Mouse (Mus musculus): ENCODE results near the gene Ngdn. TPM values are rescaled to one million over a fixed set of nuclear protein-coding genes. Genes with fewer than 3 reads are reported as not detected.

Ngdn gene
- polyA plus RNA-seq, 1 experiment, result 14.6 TPM

Other genes starting within 250 kb of the Ngdn start
- 41.8 and 54.3 TPM in 2 replicates for gene Slc7a8, start 233.5 kb upstream of the Ngdn start, polyA plus RNA-seq (2012; rRNA removed)
- not detected in 2 replicates for gene Rnf212b, start 201.3 kb upstream of the Ngdn start, polyA plus RNA-seq (2012; rRNA removed)
- gene Homez, start 144.5 kb upstream of the Ngdn start, polyA plus RNA-seq (2012; rRNA removed), result 9.1 and 10.1 TPM in 2 replicates
- 26.7 and 30.8 TPM in 2 replicates for gene Ppp1r3e, start 137.9 kb upstream of the Ngdn start, polyA plus RNA-seq (2012; rRNA removed)
- gene Bcl2l2, start 132.1 kb upstream of the Ngdn start, polyA plus RNA-seq (2012; rRNA removed), result 76.2 and 83.0 TPM in 2 replicates
- gene Gm20521, start 132.0 kb upstream of the Ngdn start, polyA plus RNA-seq (2012; rRNA removed), result 1.4 and 4.1 TPM in 2 replicates
- 185 and 205 TPM in 2 replicates for gene Pabpn1, start 123.0 kb upstream of the Ngdn start, polyA plus RNA-seq (2012; rRNA removed)
- gene Slc22a17, start 102.3 kb upstream of the Ngdn start, polyA plus RNA-seq (2012; rRNA removed), result 63.8 and 66.2 TPM in 2 replicates
- gene Efs, start 89.3 kb upstream of the Ngdn start, polyA plus RNA-seq (2012; rRNA removed), result 12.1 and 13.9 TPM in 2 replicates
- 0.11 TPM in 1 of 2 replicates, not detected in the other for gene Il25, start 82.8 kb upstream of the Ngdn start, polyA plus RNA-seq (2012; rRNA removed)
- gene Cmtm5, start 79.2 kb upstream of the Ngdn start, polyA plus RNA-seq (2012; rRNA removed), result 0.63 and 0.74 TPM in 2 replicates
- 0.03 TPM in 1 of 2 replicates, not detected in the other for gene Myh6, start 48.5 kb upstream of the Ngdn start, polyA plus RNA-seq (2012; rRNA removed)
- not detected in 2 replicates for gene Gm17428, start 38.5 kb upstream of the Ngdn start, polyA plus RNA-seq (2012; rRNA removed)
- 0.18 and 0.54 TPM in 2 replicates for gene Myh7, start 20.8 kb upstream of the Ngdn start, polyA plus RNA-seq (2012; rRNA removed)
- 0.69 and 1.3 TPM in 2 replicates for gene Zfhx2, start 76.9 kb downstream of the Ngdn start, polyA plus RNA-seq (2012; rRNA removed)
- 9.6 and 13.0 TPM in 2 replicates for gene Thtpa, start 79.3 kb downstream of the Ngdn start, polyA plus RNA-seq (2012; rRNA removed)
- 19.2 and 26.4 TPM in 2 replicates for gene Ap1g2, start 91.1 kb downstream of the Ngdn start, polyA plus RNA-seq (2012; rRNA removed)
- 0.41 and 0.45 TPM in 2 replicates for gene Jph4, start 101.5 kb downstream of the Ngdn start, polyA plus RNA-seq (2012; rRNA removed)
- gene Dhrs2, start 206.6 kb downstream of the Ngdn start, polyA plus RNA-seq (2012; rRNA removed), result not detected in 2 replicates

All from gonadal fat pad, adult 2 months (tissue).